Mouse (Mus musculus): Measurements from ENCODE around the gene Pnkp.
A peak's percentile ranks its signal among the peaks of the same experiment; 100 is the strongest.

Pnkp gene

DNA sequence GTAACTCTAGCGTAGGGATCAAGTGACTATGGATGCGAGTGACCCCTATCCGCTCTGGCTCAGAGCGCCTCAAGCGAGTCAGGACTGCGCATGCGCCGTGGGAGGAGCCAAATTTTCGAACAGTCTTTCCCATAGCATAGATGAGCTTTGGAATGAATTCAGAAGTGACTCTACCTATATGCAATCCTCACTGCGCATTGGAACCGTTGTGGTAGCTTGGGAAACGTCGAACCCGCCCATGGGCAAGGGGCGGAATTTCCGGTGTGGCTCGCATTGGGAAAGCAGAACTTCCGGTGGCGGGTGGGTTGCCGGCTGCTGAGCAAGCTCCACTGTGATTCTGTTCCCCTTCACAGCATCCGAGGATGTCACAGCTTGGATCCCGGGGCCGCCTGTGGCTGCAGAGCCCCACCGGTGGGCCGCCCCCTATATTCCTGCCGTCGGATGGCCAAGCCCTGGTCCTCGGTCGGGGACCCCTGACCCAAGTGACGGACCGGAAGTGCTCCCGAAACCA is at the start of gene Pnkp:
Gene Pnkp, plus strand, starts transcription at position 98 of the 511 bp plus-strand sequence.
- DNase-seq, result peak; percentile 69 to 81

DNA sequence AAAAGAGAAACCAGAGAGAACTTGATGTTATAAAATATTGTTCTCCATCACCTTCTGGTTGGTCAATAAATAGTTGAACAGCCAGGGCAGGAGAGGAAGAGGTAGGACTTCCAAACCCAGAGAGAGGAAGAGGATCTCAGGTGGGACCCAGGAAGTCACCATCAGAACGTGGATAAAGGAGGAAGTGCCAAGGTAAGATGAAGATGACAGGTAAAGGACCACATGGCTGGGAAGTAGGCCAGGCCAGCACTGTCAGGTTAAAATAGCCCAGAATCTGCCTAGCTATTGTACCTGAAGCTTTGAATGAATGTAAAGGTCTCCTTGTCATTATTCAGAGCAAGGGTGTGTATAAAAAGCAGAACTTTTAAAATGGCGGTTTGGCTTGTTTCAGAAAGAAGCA is 48.0 kb upstream of the Pnkp start:
- DNase-seq, result no peak

DNA sequence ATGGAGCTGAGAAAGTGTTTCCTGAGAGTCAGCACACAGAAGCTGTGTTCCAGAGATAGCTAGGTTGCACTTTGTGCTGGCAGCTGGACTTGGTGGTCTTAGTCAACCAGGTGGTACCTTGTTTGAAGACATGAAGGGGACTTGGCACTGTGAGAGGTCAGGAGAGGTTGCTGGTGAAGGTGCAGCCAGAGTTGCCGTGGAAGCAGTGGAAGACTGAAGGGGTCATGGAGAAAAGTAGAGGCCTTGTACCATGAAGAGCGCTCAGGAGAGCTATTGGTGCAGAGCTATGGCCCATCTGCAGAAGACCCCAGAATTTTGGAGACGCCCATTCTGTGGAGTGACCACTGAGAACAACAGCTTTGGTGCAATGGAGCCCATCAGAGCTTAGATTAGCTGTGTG is 47.5 kb upstream of the Pnkp start:
- DNase-seq, result no peak

DNA sequence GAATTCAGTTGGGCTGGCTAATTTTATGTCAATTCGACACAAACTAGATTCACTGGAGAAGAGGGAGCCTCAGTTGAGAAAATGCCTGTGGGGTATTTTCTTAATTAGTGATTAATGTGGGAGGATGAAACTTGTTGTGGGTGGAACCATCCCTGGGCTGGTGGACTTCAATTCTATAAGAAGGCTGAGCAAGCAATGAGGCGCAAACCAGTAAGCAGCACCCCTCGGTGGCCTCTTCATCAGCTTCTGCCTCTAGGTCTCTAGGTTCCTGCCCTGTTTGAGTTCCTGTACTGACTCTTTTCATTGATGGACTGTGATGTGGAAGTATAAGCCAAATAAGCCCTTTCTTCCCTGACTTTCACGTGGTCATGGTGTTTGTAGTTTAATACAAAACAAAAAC is 46.6 kb upstream of the Pnkp start:
- DNase-seq, result no peak

DNA sequence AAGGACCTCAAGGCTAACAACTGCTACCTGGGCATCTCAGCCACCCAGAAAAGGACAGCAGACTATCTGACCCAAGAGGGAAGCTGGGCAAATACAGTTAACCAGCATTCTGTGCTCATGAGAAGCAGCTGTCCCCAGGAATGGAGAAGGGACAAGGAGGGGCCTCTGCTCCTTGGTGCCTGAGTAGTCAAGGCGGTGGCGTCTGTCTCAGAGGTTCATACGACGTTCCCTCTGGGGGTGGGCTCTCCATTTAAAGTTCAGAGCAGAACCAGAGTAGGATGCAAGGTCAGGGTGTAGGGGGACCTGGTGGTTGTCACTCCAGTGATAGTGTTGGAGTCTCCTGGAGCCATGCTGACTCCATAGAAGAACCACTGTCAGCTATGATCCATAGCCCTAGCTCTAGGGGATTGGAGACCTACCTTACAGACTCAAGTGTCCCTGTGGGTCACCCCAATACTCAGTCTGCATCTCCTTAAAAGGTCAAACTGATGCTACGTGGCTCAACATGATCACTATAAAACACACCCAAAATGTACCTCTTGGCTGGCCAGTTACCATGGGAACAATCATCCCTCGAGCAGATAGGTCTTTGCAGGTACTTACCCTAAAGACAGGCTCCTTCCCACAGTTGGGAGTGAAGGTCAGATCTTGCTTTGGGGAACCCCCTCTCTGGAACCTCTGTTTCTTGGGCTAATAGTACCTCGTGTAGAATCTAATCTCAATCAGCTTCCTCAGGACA is 46.0 kb upstream of the Pnkp start:
- DNase-seq, result no peak

DNA sequence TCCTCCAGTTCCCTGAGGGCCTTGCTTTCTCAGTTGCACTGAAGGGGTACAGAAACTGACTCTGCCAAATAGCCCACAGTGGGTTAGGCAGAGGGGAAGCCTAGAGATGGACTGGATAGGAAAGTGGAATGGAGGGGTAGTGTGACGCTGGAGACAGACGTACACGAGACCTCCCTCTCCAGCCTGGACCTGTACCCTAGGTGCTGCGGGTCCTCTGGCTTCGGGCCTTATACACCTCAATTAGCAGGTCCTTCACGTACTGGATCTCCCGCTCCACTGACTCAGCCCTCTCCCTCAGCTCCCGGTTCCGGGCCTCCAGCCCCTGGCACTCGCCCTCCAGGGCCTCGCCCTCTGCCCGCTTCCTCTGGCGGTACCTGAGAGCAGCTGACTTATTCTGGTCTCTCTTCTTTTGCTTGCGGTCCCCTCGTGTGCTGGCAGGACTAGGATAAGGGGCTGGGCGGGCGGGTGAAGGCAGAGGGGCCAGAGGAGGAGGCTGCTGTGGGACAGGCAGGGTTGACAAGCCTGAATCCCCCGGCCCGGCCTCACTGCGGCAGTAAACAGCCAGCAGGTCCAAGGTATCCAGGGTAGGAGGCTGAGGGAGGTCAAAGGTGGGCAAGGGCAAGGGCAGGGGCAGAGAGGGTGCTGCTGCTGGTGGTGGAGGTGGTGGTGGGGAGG is 44.2 kb upstream of the Pnkp start:
- DNase-seq, result no peak

DNA sequence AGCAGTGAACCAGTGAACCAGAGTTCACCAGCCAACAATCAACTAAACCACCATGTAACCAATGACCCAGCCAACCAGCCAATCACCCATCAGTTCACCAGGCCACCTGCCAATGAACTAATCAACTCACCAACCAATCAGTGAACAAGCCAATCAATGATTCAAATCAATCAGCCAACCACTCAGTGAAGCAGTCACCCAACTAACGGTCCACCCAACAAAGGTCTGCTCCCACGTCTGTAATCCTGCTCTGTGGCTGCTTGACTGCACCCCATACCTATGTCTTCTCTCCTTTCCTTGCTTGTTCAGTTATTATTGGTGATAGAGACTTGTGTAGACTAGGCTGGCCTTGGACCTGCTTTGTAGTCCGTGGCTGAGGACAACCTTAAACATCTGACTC is 43.0 kb upstream of the Pnkp start:
- DNase-seq, result no peak

DNA sequence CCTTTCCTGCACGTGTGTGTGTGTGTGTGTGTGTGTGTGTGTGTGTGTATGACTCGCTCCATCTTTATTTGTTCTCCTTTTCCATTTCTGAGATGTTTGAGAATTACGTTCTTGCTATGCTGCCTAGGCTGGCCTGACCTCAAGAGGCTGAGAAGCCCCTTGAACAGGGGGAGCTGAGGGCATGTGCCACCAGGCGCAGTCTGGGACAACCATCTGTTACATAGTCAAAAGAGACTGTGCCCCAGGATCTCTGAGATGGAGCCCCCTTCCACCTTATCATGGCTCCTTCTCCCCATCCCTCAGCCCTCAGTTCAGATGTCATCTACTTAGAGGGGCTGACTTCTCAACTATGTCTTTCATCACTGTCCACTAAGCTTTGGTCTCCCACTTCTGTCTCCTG is 42.5 kb upstream of the Pnkp start:
- no peak for DNase-seq

DNA sequence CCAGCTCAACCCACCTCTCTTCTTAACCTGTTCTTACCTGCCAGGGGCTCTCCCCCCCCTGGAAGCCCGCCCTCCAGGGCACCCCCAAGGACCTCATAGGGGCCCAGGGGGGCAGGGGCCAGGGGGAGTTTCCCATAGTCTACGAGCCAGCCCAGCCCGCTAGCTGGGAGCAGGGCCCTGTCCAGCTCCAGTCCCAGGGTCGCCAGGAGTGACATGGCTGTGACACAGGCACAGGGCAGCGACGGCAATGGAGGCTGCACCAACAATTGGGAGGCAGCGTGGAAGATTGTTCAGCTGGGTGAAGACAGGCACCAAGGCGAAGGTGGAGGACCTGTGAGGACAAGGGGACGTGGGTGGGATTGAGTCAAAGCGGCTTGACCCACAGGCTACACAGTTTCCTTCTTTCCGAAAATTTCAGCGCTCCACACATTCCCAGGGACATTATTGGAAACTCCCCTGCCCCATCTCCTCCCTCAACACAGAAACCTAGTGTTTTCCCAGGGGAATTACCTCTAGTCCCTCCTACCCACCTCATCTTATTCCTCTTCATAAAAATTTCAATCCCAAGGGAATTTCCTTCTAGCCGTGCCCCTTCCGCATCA is 41.9 kb upstream of the Pnkp start:
- DNase-seq, result peak; percentile 29 to 47

DNA sequence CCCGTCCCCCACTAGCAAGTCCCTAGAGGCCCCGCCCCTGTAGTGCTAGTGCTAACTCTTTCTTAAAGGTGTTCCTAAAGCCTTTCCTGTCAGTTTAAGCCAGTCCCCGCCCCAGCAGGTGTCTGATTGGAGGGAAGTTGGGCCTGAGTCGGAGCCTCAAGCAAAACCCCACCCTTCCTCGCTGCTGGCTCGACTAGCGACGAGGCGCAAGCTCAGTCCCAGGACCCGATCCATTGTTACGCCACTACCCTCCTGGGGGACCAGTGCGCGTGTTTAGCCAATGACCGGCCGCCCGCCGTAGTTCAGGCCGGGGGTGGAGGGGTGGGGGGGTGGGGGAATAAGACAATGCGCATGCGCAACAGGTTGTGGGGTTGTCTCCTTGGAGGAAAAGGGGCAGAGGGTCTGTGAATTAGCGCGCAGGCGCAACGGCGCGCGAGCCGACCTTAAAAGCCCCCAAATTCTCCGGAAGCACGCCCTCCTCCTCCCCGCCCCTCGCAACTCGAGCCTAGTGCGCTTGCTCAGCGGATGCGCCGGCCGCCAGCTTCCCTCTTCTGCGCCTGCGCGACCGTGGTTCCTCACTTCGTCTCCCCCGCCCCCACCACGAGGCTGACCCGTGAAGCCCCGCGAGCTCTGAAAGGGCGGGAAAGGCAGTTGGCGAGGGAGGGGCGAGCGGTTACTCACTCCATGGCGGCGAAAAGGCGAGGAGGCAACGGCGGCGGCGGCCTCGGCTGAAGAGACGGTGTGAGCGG is 41.0 kb upstream of the Pnkp start, which contains the start of the genes Nup62 and Il4i1:
Gene Nup62, plus strand, starts transcription at position 368 of the 749 bp plus-strand sequence.
Gene Il4i1, plus strand, starts transcription at position 667 of the 749 bp plus-strand sequence.
- peak; percentile 98 to 99 for DNase-seq

DNA sequence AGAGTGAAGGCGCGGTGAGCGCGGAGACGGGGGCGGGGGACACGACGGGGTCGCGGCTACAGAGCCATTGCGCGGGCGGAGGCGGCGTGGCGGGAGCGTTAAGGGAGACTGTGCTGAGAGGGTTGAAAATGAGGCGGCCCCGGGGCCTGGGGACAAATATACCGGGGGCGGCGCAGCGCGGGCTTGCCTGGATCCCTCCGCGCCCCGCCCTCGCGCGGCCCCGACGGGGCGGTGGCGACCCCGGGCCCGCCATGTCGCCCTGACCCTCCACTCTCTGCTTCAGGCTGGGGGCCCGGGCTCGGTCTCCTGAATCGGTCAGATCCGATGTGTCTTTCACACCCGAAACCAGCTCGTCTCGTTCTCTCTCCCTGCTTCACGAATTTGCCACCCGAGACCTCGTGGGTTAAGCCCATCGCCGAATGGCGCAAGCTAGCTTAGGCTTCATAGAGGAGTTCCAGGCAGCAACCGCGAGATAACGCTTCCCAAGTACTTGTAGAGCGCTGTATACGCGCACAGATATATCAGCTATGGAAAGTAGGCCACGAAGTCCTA is 40.4 kb upstream of the Pnkp start, which contains the start of gene Atf5:
Gene Atf5, minus strand, starts transcription at position 189 of the 552 bp plus-strand sequence.
- DNase-seq, result no peak

DNA sequence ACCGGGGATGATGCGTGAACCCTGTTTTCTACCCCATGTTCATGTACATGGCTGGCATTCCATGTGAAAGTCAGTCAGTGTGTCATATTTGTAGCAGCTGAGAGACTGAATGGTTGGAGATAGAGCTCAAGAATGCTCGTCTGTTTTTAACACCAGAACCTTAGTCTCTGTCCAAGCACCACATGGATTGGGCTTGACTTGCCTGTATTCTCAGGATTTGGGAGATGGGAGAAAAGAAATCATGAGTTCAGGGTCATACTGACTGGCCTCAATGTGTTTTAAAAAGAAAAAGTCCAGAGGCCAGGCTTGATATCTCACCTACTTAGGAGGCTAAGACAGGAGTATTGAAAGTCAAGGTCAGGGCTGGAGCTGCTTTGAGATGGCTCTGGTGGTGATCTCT is 39.5 kb upstream of the Pnkp start:
- no peak for DNase-seq

DNA sequence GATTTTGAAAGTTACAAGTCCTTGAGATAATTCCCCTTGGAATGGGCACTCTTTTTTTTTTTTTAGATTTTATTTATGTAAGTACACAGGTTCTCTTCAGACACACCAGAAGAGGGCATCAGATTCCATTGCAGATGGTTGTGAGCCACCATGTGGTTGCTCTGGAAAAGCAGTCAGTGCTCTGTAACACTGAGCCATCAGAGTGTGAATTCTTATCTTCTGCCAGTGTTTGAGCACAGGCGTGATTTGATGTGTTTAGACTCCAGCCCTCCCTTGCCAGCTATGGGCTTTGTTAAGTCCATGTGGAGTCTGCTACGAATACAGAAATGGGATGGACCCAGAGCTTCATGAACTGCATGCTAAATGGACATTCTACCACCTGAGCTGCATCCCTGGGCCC is 38.8 kb upstream of the Pnkp start:
- no peak for DNase-seq

DNA sequence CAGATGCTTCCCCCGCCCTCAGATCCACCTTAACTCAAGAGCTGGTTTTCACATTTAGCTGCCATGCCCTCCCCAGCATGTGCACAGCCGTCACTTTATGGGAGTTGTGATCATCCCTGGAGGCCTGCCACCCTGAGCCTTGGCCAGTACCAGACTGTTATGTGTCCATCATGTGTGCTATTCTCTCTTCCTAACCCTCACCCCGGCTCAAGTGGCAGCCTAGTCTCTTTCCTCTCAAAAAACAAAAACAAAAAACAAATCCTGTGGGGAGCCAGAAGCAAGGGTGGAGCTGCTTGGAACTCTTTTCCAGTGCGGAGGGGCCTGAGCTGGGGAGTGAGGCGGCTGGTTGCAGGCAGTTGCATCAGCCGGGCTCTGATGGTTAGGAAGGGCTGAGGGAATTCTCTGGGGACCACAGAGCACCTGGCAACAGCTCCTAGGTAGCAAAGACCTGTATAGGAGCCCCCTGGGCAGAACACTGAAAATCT is 38.1 kb upstream of the Pnkp start:
- no peak for DNase-seq

DNA sequence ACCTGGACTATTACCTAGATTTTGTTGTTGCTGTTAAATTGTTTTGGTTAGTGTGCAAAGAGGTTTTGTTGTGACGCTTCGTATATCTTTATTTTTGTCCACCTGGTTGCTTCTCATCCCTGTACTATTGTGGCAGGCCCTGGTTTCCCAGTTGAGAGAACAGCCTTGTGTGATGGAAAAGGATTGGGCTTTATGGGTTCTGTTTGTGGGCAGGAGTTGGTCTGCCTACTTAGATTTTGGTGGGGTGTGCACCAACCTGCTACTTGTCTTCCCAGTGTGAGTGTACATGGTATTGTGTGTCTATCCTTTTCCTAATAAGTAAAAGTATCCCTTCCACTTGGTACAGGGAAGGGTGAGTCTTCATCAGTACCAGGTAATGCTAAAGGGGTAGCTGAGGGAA is 37.5 kb upstream of the Pnkp start:
- no peak for DNase-seq

DNA sequence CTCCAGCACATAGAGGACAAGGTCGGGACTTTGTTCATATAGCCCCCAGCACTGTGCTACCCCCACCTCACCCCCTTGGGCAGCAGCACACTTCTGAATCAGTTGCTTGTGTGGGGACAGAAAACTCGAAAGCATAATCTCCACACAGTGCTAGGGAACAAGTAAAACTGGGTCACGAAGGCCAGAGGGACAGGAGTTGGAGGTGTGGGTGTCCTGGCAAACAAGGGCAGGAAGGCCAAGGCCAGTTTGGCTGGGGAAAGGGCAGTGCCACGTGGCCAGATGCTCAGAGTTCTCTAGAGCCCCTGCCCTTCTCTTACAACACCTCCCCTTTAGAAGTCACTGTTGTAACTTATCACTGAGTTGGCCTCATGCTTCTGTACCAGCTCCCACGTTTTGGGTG is 37.1 kb upstream of the Pnkp start:
- DNase-seq, result no peak

DNA sequence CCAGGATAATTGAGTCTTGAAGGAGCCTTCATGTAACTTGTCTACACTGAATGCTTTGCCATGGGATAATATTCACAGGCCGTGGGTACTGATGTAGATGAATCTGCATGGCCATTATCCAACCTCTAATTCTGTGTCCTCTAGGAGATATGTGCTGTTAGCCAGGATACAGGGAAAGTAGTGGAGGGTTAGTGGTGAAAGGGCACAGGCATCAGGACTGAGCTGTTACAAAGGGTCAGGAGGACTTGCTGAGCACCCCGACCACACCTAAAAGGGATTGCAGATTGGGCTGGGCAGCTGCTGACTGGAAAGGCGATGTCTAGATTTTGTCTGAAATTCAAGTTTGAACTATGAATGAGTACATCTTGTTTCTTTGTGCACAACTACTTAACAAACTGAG is 36.4 kb upstream of the Pnkp start:
- DNase-seq, result no peak

DNA sequence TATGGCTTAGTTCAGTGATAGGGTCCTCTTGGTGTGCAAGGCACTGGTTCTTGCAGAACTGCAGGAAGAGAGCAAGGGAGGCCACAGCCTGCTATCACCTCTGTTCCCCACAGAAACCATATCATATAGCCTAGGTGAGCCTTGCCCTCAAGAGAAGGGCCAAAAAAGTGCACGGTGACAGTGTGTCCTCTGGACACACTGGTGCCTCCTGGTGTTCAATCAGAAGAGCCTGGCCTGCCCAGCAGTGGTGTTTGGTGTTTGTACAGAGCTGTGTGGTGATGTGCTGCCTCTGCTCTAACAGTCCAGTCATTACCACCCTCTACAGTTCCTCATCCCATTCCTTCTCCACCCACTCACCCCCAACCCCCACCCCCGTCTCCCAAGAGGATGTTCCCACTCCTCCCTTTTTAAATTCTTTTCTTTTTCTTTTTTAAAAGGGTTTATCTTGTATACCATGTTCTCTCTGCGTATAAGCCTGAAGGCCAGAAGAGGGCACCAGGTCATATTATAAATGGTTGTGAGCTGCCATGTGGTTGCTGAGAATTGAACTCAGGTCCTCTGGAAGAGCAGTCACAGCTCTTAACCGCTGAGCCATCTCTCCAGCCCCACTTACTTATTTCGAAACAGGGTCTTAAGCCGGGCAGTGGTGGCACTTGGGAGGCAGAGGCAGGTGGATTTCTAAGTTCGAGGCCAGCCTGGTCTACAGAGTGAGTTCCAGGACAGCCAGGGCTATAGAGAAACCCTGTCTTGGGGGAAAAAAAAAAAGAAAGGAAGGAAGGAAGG is 35.1 kb upstream of the Pnkp start:
- DNase-seq, result no peak

DNA sequence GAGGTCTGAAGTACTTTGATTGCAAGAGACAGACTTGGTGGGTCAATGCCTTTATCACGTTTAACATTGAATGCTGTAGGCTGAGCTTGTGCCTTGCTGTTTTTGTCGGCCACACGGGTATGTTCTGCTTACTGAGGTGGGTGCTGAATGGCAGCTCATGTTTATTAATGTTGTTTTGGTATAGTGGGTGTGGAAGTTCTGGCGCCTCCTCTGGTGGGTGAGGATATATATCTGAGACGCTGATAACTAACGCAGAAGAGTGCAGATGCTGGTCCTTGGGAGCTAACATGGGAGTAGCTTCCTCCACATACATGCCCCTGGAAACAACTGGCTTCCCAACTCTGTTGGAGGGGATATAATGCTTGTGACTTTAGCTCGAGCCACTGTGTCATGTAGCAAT is 33.5 kb upstream of the Pnkp start:
- peak in 1 of 2 experiments; percentile 2 for DNase-seq

DNA sequence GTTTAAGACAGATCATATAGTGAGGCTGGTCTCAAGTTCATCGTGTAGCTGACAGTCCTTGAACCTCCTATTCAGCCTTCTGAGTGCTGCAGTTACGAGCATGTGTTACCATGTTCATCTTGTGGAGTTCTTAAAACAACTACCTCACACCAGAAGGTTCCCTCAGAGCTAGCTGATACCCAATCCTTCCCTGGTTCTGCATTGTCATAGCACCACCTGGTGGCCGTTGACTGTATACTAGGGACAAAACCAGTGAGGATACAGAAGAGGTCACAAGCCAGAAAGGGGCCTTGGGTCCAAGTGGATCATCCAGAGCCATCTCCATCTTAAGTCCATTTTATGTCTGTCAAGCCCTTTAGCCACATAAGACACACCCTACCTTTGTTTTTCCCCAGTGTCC is 32.1 kb upstream of the Pnkp start:
- DNase-seq, result peak; percentile 47 to 61

DNA sequence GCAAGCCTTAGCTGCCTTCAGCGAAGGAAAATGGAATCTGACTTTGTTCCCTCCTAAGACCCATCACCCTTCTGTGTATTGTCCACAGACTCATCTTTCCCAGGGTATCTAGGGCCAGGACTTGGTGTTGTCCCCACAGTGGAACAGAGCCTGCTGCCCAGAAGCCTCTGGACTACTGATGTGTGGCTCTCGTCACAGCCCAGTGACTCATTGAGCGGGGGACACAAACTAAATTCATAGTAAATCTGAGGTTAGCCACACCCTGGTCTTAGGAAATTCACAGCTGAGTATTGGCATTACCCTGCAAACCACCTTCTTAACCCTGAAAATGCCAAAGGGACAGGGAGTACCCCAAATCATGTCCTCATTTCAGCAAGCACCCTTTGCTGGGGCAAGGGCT is 30.2 kb upstream of the Pnkp start:
- DNase-seq, result no peak

DNA sequence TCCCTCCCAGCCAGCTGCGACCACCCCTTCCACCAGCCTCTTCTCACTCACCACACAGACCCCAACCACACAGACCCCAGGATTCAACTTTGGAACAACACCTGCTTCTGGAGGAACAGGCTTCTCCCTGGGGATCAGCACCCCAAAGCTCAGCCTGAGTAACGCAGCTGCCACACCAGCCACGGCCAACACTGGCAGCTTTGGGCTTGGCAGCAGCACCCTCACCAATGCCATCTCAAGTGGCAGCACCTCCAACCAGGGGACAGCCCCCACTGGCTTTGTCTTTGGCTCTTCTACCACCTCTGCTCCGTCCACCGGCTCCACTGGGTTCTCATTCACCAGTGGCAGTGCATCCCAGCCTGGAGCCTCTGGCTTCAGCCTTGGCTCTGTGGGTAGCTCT is 28.2 kb upstream of the Pnkp start:
- no peak for DNase-seq

Data from thymus, adult 18-20 months (tissue).